Mouse (Mus musculus) erythroid progenitor cell, adult 5-6 weeks (primary cell): ENCODE measurements around the gene Atp6v1g2. TPM values are rescaled to one million over a fixed set of nuclear protein-coding genes. Genes with fewer than 3 reads are reported as not detected.
A peak's percentile ranks its signal among the peaks of the same experiment; 100 is the strongest.

Experiments
- ATAC-seq: replicated peaks from 2 replicates; pipeline ENCODE4 v1.8.0; 2016; ENCODE audit warnings: moderate number of reproducible peaks, mild to moderate bottlenecking, moderate TSS enrichment, inconsistent platforms; ENCODE audit not compliant: poor library complexity, low FRiP score, severe bottlenecking
- total RNA-seq, 2 experiments: library from RNA; stranded (forward) in 1 of 2; stranded (reverse) in 1 of 2; fragments of 150-400 nt in 1 of 2; fragments of 186-747, 209-891 nt in 1 of 2; gene quantifications; 2 replicates each; pipeline versions ENCODE4 v1.2.3 to v1.2.4; 2015 to 2017; ENCODE audit warnings: low replicate concordance in 2 of 2

The Atp6v1g2 gene
- total RNA-seq (2015; ENCODE audit: low replicate concordance) (6.1 TPM in 1 of 2 replicates, not detected in the other), total RNA-seq (2017; ENCODE audit: low replicate concordance) (not detected in 2 replicates)

DNA sequence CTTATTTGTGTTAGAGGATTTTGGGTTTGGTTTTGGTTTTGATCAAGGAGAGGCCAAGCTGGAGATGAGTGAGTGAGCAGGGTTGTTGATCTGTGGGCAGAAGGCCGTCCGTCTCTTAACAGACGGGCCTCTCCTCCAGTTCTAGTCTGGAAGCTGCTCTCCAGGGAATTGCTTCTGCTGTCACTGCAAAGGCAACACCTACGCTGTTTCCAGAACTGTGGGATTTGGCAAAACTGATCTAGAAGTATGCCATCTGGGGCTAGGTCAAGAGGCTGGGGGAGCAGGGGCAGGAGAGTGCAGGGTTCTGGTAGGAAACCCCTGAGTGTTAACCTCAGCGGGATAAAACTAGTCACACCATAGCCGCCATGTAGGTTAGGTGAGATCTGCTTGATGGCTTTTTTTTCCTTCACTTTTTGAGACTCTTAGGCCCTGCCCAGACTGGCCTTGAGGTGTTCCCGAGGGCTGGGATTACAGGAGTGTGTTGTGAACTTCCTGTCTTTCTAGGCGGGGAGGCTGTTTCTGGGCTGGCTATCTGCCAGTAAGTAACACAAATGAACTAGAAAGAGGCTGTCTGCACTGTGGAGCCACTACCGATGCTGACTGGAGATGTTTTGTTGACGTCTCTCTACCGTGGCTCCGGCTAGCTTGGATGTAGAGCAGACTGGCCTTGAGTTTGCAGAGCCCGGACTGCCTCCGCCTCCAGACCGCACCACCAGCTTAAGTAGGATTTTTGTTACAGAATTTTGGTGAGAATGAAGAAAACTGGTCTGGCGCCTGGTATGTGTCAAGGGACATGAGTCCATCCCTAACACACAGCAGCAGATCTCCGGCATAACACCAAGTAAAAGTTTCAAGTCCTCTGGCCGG, at the start of gene Atp6v1g2:
Gene Atp6v1g2 (plus strand): TSS at position 547 of the 867 bp plus-strand sequence.
- ATAC-seq: no peak

DNA sequence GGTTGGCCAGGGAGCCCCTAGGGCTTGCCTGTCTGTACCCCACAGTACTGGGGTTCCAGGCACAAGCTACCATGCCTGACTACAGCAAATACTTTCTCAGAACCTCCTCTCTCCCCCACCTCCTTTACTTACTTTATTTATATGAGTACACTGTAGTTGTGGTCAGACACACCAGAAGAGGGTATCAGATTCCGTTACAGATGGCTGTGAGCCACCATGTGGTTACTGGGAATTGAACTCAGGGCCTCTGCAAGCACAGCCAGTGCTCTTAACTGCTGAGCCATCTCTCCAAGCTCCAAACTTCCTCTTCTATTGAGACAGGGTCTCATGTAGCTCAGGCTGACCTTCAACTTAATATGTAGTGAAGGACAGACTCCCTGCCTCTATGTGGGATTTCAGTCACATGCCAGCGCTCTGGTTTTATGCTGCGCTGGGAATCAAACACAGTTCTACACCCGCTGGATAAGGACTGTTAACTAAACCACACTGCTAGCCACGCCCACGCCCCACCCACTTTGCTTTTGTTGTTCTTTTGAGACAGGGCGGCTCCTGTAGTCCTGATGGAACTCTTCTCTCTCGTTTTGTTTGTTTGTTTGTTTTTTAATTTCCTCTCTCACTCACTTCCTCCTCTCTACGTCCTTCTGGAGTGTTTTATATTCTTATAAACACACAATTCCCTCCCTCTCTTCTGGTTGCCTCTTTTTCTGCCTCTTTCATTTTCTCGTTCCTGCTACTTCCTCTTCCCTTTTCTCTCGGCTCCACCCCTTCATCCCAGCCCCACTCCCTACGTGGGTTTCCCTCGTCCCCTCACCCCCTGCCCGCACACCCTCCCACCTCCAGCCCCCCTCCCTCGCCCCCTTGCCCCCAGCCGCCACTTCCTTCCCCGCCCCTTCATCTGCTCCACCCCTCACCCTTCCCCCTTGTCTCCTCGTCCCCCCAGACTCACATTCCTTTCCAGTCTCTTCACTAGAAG, 47.5 kb upstream of the Atp6v1g2 start:
- ATAC-seq: peak; percentile 56; the same call in 1 of the 2 replicates

- no peak for ATAC-seq
Measured at GRCm38 (mm10) chr17:35186681-35187080, 46.8 kb upstream of the Atp6v1g2 start.

DNA sequence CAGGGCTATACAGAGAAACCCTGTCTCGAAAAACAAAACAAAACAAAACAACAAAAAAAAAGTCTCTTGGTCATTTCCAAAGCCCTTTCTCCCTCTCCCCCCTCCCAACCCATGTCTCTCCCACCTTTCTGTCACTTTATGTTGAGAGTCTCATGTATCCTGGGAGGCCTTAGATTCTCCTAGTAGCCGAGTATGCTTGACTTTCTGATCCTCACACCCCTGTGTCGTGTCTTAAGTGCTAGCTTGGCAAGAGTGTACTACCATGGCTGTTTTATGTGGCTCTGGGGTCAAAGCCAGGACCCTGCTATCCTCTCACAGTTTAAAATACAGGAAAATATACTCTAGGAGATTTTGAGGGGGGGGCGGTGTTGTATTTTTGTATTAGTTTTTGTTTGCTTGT, 46.1 kb upstream of the Atp6v1g2 start:
- no peak for ATAC-seq

- no peak for ATAC-seq
Measured at GRCm38 (mm10) chr17:35187959-35188610, 45.4 kb upstream of the Atp6v1g2 start, which contains the start of gene Lst1. Gene Lst1 (minus strand): TSS chr17:35188439.

- no peak for ATAC-seq
Measured at GRCm38 (mm10) chr17:35189186-35189585, 44.3 kb upstream of the Atp6v1g2 start.

- ATAC-seq: no peak
Measured at GRCm38 (mm10) chr17:35190096-35190495, 43.4 kb upstream of the Atp6v1g2 start.

DNA sequence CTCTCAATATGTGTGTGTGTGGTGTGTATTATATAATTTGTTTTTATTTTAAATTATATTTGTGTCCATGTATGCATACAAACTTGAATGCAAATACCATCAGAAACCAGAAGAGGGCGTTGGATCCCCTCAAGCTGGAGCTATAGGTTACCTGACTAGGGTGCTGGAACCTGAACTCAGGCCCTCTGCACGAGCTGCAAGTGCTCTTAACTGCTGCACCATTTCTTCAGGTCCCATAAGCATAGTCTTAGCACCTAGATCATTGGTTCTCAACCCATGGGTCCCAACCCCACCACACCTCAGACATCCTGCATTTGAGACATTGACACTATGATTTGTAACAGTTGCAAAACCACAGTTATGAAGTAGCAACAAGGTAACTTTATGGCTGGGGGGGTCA, 41.7 kb upstream of the Atp6v1g2 start:
- ATAC-seq: no peak

DNA sequence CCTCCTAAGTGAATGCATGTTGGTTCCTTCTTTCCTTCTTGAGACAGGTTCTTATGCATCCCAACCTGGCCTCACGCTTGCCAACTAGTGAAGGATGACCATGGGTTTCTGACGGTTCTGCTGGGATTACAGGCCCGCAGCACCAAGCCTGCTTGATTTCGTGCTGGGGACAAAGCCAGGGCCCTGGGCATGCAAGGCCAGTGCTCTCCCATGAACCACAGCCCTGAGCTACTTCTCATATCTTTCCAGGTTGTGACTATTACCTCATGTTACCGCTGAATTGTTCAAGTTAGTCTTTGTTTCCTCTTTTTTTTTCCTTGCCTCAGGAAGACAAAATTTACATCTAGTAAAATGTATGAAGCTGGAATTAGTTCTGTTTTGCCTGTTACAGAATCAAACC, 40.5 kb upstream of the Atp6v1g2 start:
- no peak for ATAC-seq

DNA sequence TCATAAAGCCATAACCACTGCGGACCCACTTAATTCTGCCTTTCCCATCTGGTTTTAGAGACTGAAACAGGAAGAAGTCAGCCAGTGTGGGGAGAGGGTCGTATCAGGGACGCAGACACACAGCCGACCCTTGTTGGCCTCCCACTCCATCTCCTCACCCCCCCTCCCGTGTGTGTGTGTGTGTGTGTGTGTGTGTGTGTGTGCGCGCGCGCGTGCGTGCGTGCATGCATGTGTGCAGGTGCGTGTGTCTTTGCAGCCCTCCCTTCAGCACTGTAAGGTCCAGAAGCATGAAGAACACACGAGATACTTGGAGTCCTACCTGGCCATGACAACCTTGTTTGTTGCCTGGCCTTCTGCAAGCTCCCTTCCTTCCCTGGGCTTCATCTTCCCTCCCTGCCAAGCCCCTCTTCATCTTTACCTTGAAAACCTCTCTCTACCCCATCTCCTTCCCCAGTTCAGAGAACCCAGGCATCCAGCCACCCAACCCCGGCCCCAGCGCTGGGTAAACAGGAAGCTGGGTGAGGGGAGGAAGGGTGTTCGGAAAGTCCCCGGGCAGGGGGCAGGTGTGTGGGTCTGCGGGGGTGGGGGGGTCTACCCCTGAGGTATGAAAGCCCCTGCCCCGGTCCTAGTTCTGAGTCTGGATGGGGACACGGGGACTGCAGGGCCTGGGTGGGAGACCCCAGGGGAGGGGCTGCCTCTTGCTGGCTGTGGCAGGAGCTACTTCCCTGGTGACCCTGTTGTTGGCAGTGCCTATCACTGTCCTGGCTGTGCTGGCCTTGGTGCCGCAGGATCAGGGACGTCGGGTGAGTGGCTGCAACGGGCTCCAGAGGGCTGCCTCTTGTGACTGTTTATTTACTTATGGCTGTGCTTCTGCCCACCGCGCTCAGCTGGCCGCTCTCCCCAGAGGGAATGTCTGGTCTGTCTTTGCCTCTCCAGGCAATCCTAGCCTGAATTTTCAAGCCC, 39.3 kb upstream of the Atp6v1g2 start, which contains the start of gene Ltb:
Gene Ltb (plus strand): TSS at position 559 of the 963 bp plus-strand sequence.
- no peak for ATAC-seq

- no peak for ATAC-seq
Measured at GRCm38 (mm10) chr17:35194844-35195630, 38.4 kb upstream of the Atp6v1g2 start.

GRCm38 (mm10) chr17:35195631-35196320, 37.7 kb upstream of the Atp6v1g2 start:
- peak; percentile 75; the same call in 1 of the 2 replicates for ATAC-seq

- ATAC-seq: no peak
Measured at GRCm38 (mm10) chr17:35196321-35196641, 37.2 kb upstream of the Atp6v1g2 start.

GRCm38 (mm10) chr17:35197126-35197525, 36.3 kb upstream of the Atp6v1g2 start:
- ATAC-seq: no peak

DNA sequence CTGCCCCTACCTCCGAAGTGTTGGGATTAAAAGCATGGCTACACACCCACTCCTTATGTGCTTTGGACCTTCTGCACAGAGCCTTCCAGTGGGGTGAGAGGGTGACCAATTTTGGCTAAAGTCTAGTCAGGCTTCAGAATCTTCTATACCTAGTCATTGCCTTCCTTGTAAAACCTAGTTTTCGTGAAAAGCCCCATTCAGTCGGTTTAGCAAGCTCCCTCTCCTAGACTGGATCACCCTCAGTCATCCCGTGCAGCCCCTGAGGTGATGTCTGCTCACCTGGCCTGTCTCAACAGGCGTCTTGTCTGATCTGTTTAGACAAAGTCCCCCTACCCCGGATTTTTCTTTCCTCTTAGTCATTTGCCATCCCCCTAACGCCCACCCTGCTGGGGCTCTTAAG, 35.4 kb upstream of the Atp6v1g2 start:
- no peak for ATAC-seq

- ATAC-seq: no peak
Measured at GRCm38 (mm10) chr17:35198946-35199345, 34.5 kb upstream of the Atp6v1g2 start.

- no peak for ATAC-seq
Measured at GRCm38 (mm10) chr17:35200398-35200797, 33.1 kb upstream of the Atp6v1g2 start.
